Mouse (Mus musculus) stomach, embryonic 16.5 days (tissue): ENCODE results near the gene Ptpn13. TPM values are rescaled to one million over a fixed set of nuclear protein-coding genes. Genes with fewer than 3 reads are reported as not detected.

Source experiments
- ATAC-seq: fragments of 200-750 bp; cut with Nextera tagmentation; 2 replicates; pipeline ENCODE4 v1.8.0; 2017; ENCODE audit warnings: moderate number of reproducible peaks, moderate TSS enrichment; ENCODE audit not compliant: insufficient read depth, low FRiP score
- H3K27ac ChIP-seq: fragments of 300-500 bp; sonication (generic); 2 replicates; pipeline ENCODE4 v1.5.1; 2014; ENCODE audit warnings: low read length
- H3K27me3 ChIP-seq: fragments of 300-500 bp; sonication (generic); 2 replicates; pipeline ENCODE4 v1.6.1; 2014; ENCODE audit warnings: low read length, control low read depth, mixed read lengths; ENCODE audit not compliant: control insufficient read depth, insufficient read depth
- H3K36me3 ChIP-seq: fragments of 300-500 bp; sonication (generic); 2 replicates; pipeline ENCODE4 v1.6.1; 2014; ENCODE audit warnings: low read length; ENCODE audit not compliant: control insufficient read depth, insufficient read depth
- H3K4me1 ChIP-seq: fragments of 300-500 bp; sonication (generic); 2 replicates; pipeline ENCODE4 v1.6.1; 2014; ENCODE audit warnings: low read length, control low read depth, mixed read lengths; ENCODE audit not compliant: control insufficient read depth, insufficient read depth
- H3K4me2 ChIP-seq: fragments of 300-500 bp; sonication (generic); 2 replicates; pipeline ENCODE4 v1.6.1; 2014; ENCODE audit warnings: low read depth, low read length, mixed read lengths
- H3K4me3 ChIP-seq: fragments of 300-500 bp; sonication (generic); replicated peaks from 2 replicates; pipeline ENCODE4 v1.5.1; 2014; ENCODE audit warnings: mild to moderate bottlenecking, low read length
- H3K9ac ChIP-seq: fragments of 300-500 bp; sonication (generic); 2 replicates; pipeline ENCODE4 v1.6.1; 2014; ENCODE audit warnings: low read length
- H3K9me3 ChIP-seq: fragments of 300-500 bp; sonication (generic); replicated peaks from 2 replicates; pipeline ENCODE4 v1.6.1; 2016; ENCODE audit warnings: low read length, control low read depth; ENCODE audit not compliant: control insufficient read depth
- WGBS: fragments of 180-500 bp; shearing (Covaris S2); extraction: QIAGEN DNeasy Blood & Tissue Kit; methylation state at CpG from one replicate; pipeline ENCODE4 v1.1.7; 2014; 5-methylcytosine and 5-hydroxymethylcytosine counted together
- polyA plus RNA-seq: library from polyadenylated mRNA; unstranded; fragments of >200 nt; fragmentation: Nextera tagmentation; extraction: Ambion mirVana; gene quantifications from 2 replicates; pipeline ENCODE4 v1.2.1, GENCODE M21; 2015

The Ptpn13 gene
- polyA plus RNA-seq, 1 experiment from 2014 or later, result 16.8 TPM

GRCm38 (mm10) chr5:103431479-103431878, 6.5 kb downstream of the Ptpn13 start:
- WGBS, result 73% methylated on average over 3 of the region's 3 CpGs

GRCm38 (mm10) chr5:103436039-103436944, 11.3 kb downstream of the Ptpn13 start:
- H3K27ac ChIP-seq, result peak overlapping the region; percentile 69
- H3K9me3 ChIP-seq, result no peaks in the 10 kb centered on the region
- H3K9ac ChIP-seq, result peak overlapping the region; percentile 43
- ATAC-seq, result peak; percentile 61; the same call in 1 of the 2 replicates
- H3K4me2 ChIP-seq, result peak overlapping the region; percentile 50
- H3K27me3 ChIP-seq, result no peaks in the 10 kb centered on the region
- H3K4me1 ChIP-seq, result peaks cover 27% of the 10 kb centered on the region
- no peaks in the 10 kb centered on the region for H3K36me3 ChIP-seq
- 11% methylated on average over 19 of the region's 19 CpGs for WGBS
- peak overlapping the region; percentile 22 for H3K4me3 ChIP-seq

More at GRCm38 (mm10) chr5:103431479-103431878, 6.5 kb downstream of the Ptpn13 start:
- Histone ChIP-seq H3K4me2 (no peak overlapping the region), H3K36me3 (no peaks in the 10 kb centered on the region), H3K4me3 (no peak overlapping the region), H3K27ac (no peak overlapping the region), H3K9me3 (no peaks in the 10 kb centered on the region), H3K4me1 (peaks cover 16% of the 10 kb centered on the region), H3K27me3 (no peaks in the 10 kb centered on the region), H3K9ac (no peak overlapping the region)
- ATAC-seq, result no peak

- 61% methylated on average over 3 of the region's 3 CpGs for WGBS
- Histone ChIP-seq H3K9ac (no peak overlapping the region), H3K36me3 (no peaks in the 10 kb centered on the region), H3K27me3 (no peaks in the 10 kb centered on the region), H3K4me1 (peaks cover 27% of the 10 kb centered on the region), H3K4me2 (no peak overlapping the region), H3K27ac (no peak overlapping the region), H3K4me3 (no peak overlapping the region), H3K9me3 (no peaks in the 10 kb centered on the region)
- no peak for ATAC-seq
Observed at GRCm38 (mm10) chr5:103437714-103438113, 12.7 kb downstream of the Ptpn13 start.

- no peak overlapping the region; the same call in 1 of the 2 replicates for H3K4me2 ChIP-seq
- no peak for ATAC-seq
- no peak overlapping the region for H3K27ac ChIP-seq
- no peak overlapping the region for H3K4me3 ChIP-seq
- no peak overlapping the region for H3K9ac ChIP-seq
- H3K9me3 ChIP-seq, result no peaks in the 10 kb centered on the region
- no peaks in the 10 kb centered on the region for H3K27me3 ChIP-seq
- 68% methylated on average over 11 of the region's 11 CpGs for WGBS
- H3K36me3 ChIP-seq, result no peaks in the 10 kb centered on the region
- peaks cover 27% of the 10 kb centered on the region for H3K4me1 ChIP-seq
Observed at GRCm38 (mm10) chr5:103439171-103439570, 14.2 kb downstream of the Ptpn13 start.

GRCm38 (mm10) chr5:103440418-103441276, 15.7 kb downstream of the Ptpn13 start:
- H3K27me3 ChIP-seq, result no peaks in the 10 kb centered on the region
- no peak overlapping the region for H3K9ac ChIP-seq
- H3K27ac ChIP-seq, result no peak overlapping the region
- H3K36me3 ChIP-seq, result no peaks in the 10 kb centered on the region
- no peak overlapping the region for H3K4me2 ChIP-seq
- no peaks in the 10 kb centered on the region for H3K9me3 ChIP-seq
- no peak for ATAC-seq
- peaks cover 24% of the 10 kb centered on the region for H3K4me1 ChIP-seq
- H3K4me3 ChIP-seq, result no peak overlapping the region
- WGBS, result 85% methylated on average over 11 of the region's 11 CpGs

- no peak overlapping the region for H3K27ac ChIP-seq
- WGBS, result 34% methylated on average over 4 of the region's 4 CpGs
- no peak overlapping the region for H3K4me2 ChIP-seq
- H3K4me3 ChIP-seq, result no peak overlapping the region
- H3K4me1 ChIP-seq, result peaks cover 14% of the 10 kb centered on the region
- no peaks in the 10 kb centered on the region for H3K36me3 ChIP-seq
- no peaks in the 10 kb centered on the region for H3K27me3 ChIP-seq
- no peak for ATAC-seq
- no peak overlapping the region for H3K9ac ChIP-seq
- H3K9me3 ChIP-seq, result no peaks in the 10 kb centered on the region
Observed at GRCm38 (mm10) chr5:103441706-103442105, 16.7 kb downstream of the Ptpn13 start.

GRCm38 (mm10) chr5:103442269-103442688, 17.3 kb downstream of the Ptpn13 start:
- no peak overlapping the region for H3K27ac ChIP-seq

GRCm38 (mm10) chr5:103442921-103443320, 17.9 kb downstream of the Ptpn13 start:
- WGBS, result 67% methylated on average over 7 of the region's 7 CpGs
- ATAC-seq, result no peak

More at GRCm38 (mm10) chr5:103442269-103442688, 17.3 kb downstream of the Ptpn13 start:
- Histone ChIP-seq H3K36me3 (no peaks in the 10 kb centered on the region), H3K27me3 (no peaks in the 10 kb centered on the region), H3K9ac (no peak overlapping the region), H3K9me3 (no peaks in the 10 kb centered on the region), H3K4me3 (no peak overlapping the region), H3K4me2 (no peak overlapping the region), H3K4me1 (peaks cover 14% of the 10 kb centered on the region)
- no peak for ATAC-seq
- 82% methylated on average over 4 of the region's 4 CpGs for WGBS

GRCm38 (mm10) chr5:103445383-103445782, 20.4 kb downstream of the Ptpn13 start:
- no peaks in the 10 kb centered on the region; the same call in 1 of the 2 replicates for H3K4me1 ChIP-seq
- no peaks in the 10 kb centered on the region for H3K9me3 ChIP-seq
- H3K4me3 ChIP-seq, result no peak overlapping the region
- H3K27me3 ChIP-seq, result no peaks in the 10 kb centered on the region
- ATAC-seq, result no peak
- H3K4me2 ChIP-seq, result no peak overlapping the region
- 81% methylated on average over 7 of the region's 7 CpGs for WGBS
- no peak overlapping the region for H3K27ac ChIP-seq
- no peaks in the 10 kb centered on the region for H3K36me3 ChIP-seq
- no peak overlapping the region for H3K9ac ChIP-seq

More at GRCm38 (mm10) chr5:103442921-103443320, 17.9 kb downstream of the Ptpn13 start:
- Histone ChIP-seq H3K9ac (no peak overlapping the region), H3K4me1 (peaks cover 13% of the 10 kb centered on the region), H3K27me3 (no peaks in the 10 kb centered on the region), H3K4me3 (no peak overlapping the region), H3K9me3 (no peaks in the 10 kb centered on the region), H3K36me3 (no peaks in the 10 kb centered on the region), H3K27ac (no peak overlapping the region), H3K4me2 (no peak overlapping the region)
